Mouse (Mus musculus) heart, postnatal 0 days (tissue): ENCODE results near the gene Gm48551.

Experiments used
- CTCF ChIP-seq: IDR thresholded peaks from 2 replicates; pipeline ENCODE4 v1.5.1; 2016; ENCODE audit warnings: antibody characterized with exemption, control low read depth, low read depth
- EP300 ChIP-seq: IDR thresholded peaks from 2 replicates; pipeline ENCODE4 v1.6.1; 2016; ENCODE audit warnings: antibody characterized with exemption, low read depth

DNA sequence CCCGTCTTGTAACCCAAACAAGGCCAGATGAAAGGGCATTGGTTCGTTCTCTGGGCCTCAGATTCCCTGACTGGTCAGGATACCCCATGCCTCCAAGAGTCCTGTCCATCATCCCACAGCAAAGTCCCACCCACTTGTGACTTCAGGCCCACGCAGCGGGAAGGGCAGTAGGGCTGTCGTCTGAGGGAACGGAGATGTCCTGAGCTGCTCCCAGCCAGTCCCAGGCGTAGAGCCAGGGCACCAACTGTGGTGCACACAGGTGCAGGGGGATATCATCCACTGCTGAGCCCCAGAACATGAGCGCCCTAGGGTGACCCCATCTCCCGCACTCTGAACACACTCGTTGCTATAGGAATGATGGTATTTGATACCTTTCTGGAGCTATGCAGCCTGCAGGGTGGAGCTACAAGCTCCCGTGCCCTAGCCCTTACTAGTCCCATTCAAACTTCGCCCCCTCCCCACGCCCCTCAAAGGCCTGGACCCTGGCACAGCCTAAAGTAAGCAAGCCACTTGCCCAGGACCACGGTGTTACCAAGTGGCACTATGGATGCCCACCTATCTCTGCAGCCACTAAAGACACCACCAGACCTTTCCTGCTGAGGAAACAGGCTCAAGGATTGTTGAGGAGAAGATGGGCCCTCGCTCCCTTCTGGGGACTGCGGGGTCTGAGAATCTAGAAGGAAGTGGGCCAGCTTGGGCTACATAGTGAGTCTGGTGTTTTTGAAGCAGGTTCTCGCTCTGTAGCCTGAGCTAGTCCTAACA is 31.5 kb downstream of the Gm48551 start:
- TF ChIP-seq CTCF = no peak
- no peak for TF ChIP-seq EP300
